Mouse (Mus musculus): Measurements from ENCODE around the gene Sgms2. TPM values are rescaled to one million over a fixed set of nuclear protein-coding genes. Genes with fewer than 3 reads are reported as not detected.

The Sgms2 gene
- polyA plus RNA-seq, 1 experiment, result 0.44 TPM

DNA sequence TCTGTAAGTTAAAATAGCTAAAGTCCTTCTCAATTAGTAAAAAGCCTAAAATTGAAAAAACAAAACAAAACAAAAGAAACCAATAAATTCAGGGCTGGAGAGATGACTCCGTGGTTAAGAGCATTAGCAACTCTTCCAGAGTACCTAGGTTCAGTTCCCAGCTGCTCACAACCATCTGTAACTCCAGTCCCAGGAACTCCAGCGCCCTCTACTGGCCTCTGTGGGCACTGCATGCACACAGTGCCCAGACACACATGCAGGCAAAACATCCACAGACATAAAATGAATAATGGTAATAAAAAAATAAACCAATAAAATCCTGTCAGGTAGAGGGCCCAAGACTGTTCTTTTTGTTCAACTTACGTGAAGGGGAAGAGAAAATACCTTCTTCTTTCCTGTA, 10.6 kb downstream of the Sgms2 start:
- Histone ChIP-seq H3K4me1 (replicated peaks; ENCODE audit: control insufficient read depth, insufficient read depth, low read length) (no peaks in the 10 kb centered on the region), H3K27ac (ENCODE audit: control insufficient read depth, insufficient read depth, low read length) (no peak overlapping the region), H3K4me3 (ENCODE audit: control insufficient read depth, insufficient read depth, low read length) (no peak overlapping the region), H3K36me3 (ENCODE audit: control insufficient read depth, insufficient read depth, low read length) (no peaks in the 10 kb centered on the region), H3K27me3 (ENCODE audit: control insufficient read depth, insufficient read depth, low read length) (no peaks in the 10 kb centered on the region)
- TF ChIP-seq POLR2A (IDR thresholded peaks at IDR 0.05; ENCODE audit: control insufficient read depth, extremely low read depth, insufficient read depth, low read length, poor library complexity) (no peak), CTCF (IDR thresholded peaks at IDR 0.05; ENCODE audit: borderline replicate concordance, control insufficient read depth, extremely low read depth, insufficient read depth, low read length, poor library complexity) (no peak)
- DNase-seq, result peak; percentile 11
- 64% methylated on average over 3 of the region's 3 CpGs for WGBS

GRCm38 (mm10) chr3:131479415-131479814, 11.8 kb downstream of the Sgms2 start:
- WGBS, result 95% methylated on average over 3 of the region's 3 CpGs
- no peak overlapping the region for H3K27ac ChIP-seq (ENCODE audit: control insufficient read depth, insufficient read depth, low read length)
- H3K27me3 ChIP-seq (ENCODE audit: control insufficient read depth, insufficient read depth, low read length), result no peaks in the 10 kb centered on the region
- H3K4me1 ChIP-seq (replicated peaks; ENCODE audit: control insufficient read depth, insufficient read depth, low read length), result no peaks in the 10 kb centered on the region; the same call in 1 of the 2 replicates
- H3K4me3 ChIP-seq (ENCODE audit: control insufficient read depth, insufficient read depth, low read length), result no peak overlapping the region
- TF ChIP-seq POLR2A (IDR thresholded peaks at IDR 0.05; ENCODE audit: control insufficient read depth, extremely low read depth, insufficient read depth, low read length, poor library complexity), result no peak
- TF ChIP-seq CTCF (IDR thresholded peaks at IDR 0.05; ENCODE audit: borderline replicate concordance, control insufficient read depth, extremely low read depth, insufficient read depth, low read length, poor library complexity), result no peak
- no peaks in the 10 kb centered on the region for H3K36me3 ChIP-seq (ENCODE audit: control insufficient read depth, insufficient read depth, low read length)
- DNase-seq, result no peak

GRCm38 (mm10) chr3:131476002-131476401, 15.2 kb downstream of the Sgms2 start:
- DNase-seq, result no peak
- no peaks in the 10 kb centered on the region for H3K27me3 ChIP-seq (ENCODE audit: control insufficient read depth, insufficient read depth, low read length)
- 93% methylated on average over 10 of the region's 10 CpGs for WGBS
- H3K4me3 ChIP-seq (ENCODE audit: control insufficient read depth, insufficient read depth, low read length), result no peak overlapping the region
- no peaks in the 10 kb centered on the region; the same call in 1 of the 2 replicates for H3K4me1 ChIP-seq (replicated peaks; ENCODE audit: control insufficient read depth, insufficient read depth, low read length)
- H3K36me3 ChIP-seq (ENCODE audit: control insufficient read depth, insufficient read depth, low read length), result no peaks in the 10 kb centered on the region
- H3K27ac ChIP-seq (ENCODE audit: control insufficient read depth, insufficient read depth, low read length), result no peak overlapping the region
- TF ChIP-seq POLR2A (IDR thresholded peaks at IDR 0.05; ENCODE audit: control insufficient read depth, extremely low read depth, insufficient read depth, low read length, poor library complexity) (no peak), CTCF (IDR thresholded peaks at IDR 0.05; ENCODE audit: borderline replicate concordance, control insufficient read depth, extremely low read depth, insufficient read depth, low read length, poor library complexity) (no peak)

DNA sequence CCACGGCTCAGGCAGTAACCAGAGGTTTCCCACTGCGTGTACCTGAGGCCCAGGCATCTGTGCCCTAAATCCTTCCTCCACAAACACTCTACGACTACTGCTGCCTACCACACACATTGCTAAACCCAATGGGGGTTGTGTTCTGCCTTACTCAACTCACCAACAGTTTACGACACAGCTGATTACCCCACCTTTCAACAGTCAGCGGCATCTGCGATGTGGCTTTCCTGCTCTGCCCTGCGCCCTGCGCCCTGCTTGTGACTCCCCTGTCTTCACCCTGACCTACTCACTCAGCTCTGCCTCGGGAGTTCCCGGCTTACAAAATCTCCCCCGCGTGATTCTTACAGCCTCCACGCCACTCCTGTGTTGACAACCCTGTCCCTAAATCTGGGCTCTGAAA, 16.7 kb downstream of the Sgms2 start:
- H3K36me3 ChIP-seq (ENCODE audit: control insufficient read depth, insufficient read depth, low read length), result no peaks in the 10 kb centered on the region
- DNase-seq, result no peak
- H3K4me1 ChIP-seq (replicated peaks; ENCODE audit: control insufficient read depth, insufficient read depth, low read length), result no peaks in the 10 kb centered on the region; the same call in 1 of the 2 replicates
- no peak overlapping the region for H3K4me3 ChIP-seq (ENCODE audit: control insufficient read depth, insufficient read depth, low read length)
- TF ChIP-seq POLR2A (IDR thresholded peaks at IDR 0.05; ENCODE audit: control insufficient read depth, extremely low read depth, insufficient read depth, low read length, poor library complexity) (no peak), CTCF (IDR thresholded peaks at IDR 0.05; ENCODE audit: borderline replicate concordance, control insufficient read depth, extremely low read depth, insufficient read depth, low read length, poor library complexity) (no peak)
- no peak overlapping the region for H3K27ac ChIP-seq (ENCODE audit: control insufficient read depth, insufficient read depth, low read length)
- WGBS, result 37% methylated on average over 13 of the region's 13 CpGs
- H3K27me3 ChIP-seq (ENCODE audit: control insufficient read depth, insufficient read depth, low read length), result no peaks in the 10 kb centered on the region

GRCm38 (mm10) chr3:131473496-131473895, 17.7 kb downstream of the Sgms2 start:
- Histone ChIP-seq H3K27me3 (ENCODE audit: control insufficient read depth, insufficient read depth, low read length) (no peaks in the 10 kb centered on the region), H3K4me3 (ENCODE audit: control insufficient read depth, insufficient read depth, low read length) (no peak overlapping the region), H3K4me1 (replicated peaks; ENCODE audit: control insufficient read depth, insufficient read depth, low read length) (no peaks in the 10 kb centered on the region; the same call in 1 of the 2 replicates), H3K27ac (ENCODE audit: control insufficient read depth, insufficient read depth, low read length) (no peak overlapping the region), H3K36me3 (ENCODE audit: control insufficient read depth, insufficient read depth, low read length) (no peaks in the 10 kb centered on the region)
- TF ChIP-seq POLR2A (IDR thresholded peaks at IDR 0.05; ENCODE audit: control insufficient read depth, extremely low read depth, insufficient read depth, low read length, poor library complexity), result no peak
- TF ChIP-seq CTCF (IDR thresholded peaks at IDR 0.05; ENCODE audit: borderline replicate concordance, control insufficient read depth, extremely low read depth, insufficient read depth, low read length, poor library complexity), result no peak
- no peak for DNase-seq
- 22% methylated on average over 1 of the region's 1 CpGs for WGBS

- no peaks in the 10 kb centered on the region for H3K36me3 ChIP-seq (ENCODE audit: control insufficient read depth, insufficient read depth, low read length)
- TF ChIP-seq POLR2A (IDR thresholded peaks at IDR 0.05; ENCODE audit: control insufficient read depth, extremely low read depth, insufficient read depth, low read length, poor library complexity) (no peak), CTCF (IDR thresholded peaks at IDR 0.05; ENCODE audit: borderline replicate concordance, control insufficient read depth, extremely low read depth, insufficient read depth, low read length, poor library complexity) (no peak)
- no peak overlapping the region for H3K4me3 ChIP-seq (ENCODE audit: control insufficient read depth, insufficient read depth, low read length)
- no peaks in the 10 kb centered on the region for H3K27me3 ChIP-seq (ENCODE audit: control insufficient read depth, insufficient read depth, low read length)
- H3K27ac ChIP-seq (ENCODE audit: control insufficient read depth, insufficient read depth, low read length), result no peak overlapping the region
- no peaks in the 10 kb centered on the region; the same call in 1 of the 2 replicates for H3K4me1 ChIP-seq (replicated peaks; ENCODE audit: control insufficient read depth, insufficient read depth, low read length)
- DNase-seq, result no peak
- WGBS, result 91% methylated on average over 6 of the region's 6 CpGs
Measured at GRCm38 (mm10) chr3:131471836-131472235, 19.4 kb downstream of the Sgms2 start.

DNA sequence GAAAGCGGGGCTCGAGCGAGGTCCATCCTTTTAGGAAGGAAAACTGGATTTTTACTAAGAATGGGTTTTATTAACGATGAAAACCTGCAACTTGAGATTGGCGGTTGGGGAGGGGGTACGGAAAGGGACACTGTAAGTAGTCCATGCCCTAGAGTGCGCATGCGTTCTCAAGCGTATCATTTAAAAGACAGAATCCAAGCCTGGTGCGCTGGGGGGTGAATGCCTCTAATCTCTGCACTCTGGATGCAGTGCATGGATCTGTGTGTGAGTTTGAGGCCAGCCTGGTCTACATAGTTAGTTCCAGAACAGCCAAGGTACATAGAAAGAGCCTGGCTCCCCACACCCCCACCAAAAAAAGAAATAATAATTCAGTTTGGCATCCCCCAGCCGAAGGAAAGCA, 19.8 kb downstream of the Sgms2 start:
- no peak overlapping the region for H3K27ac ChIP-seq (ENCODE audit: control insufficient read depth, insufficient read depth, low read length)
- no peak overlapping the region for H3K4me3 ChIP-seq (ENCODE audit: control insufficient read depth, insufficient read depth, low read length)
- H3K27me3 ChIP-seq (ENCODE audit: control insufficient read depth, insufficient read depth, low read length), result no peaks in the 10 kb centered on the region
- DNase-seq, result no peak
- no peaks in the 10 kb centered on the region; the same call in 1 of the 2 replicates for H3K4me1 ChIP-seq (replicated peaks; ENCODE audit: control insufficient read depth, insufficient read depth, low read length)
- no peaks in the 10 kb centered on the region for H3K36me3 ChIP-seq (ENCODE audit: control insufficient read depth, insufficient read depth, low read length)
- TF ChIP-seq CTCF (IDR thresholded peaks at IDR 0.05; ENCODE audit: borderline replicate concordance, control insufficient read depth, extremely low read depth, insufficient read depth, low read length, poor library complexity) (no peak), POLR2A (IDR thresholded peaks at IDR 0.05; ENCODE audit: control insufficient read depth, extremely low read depth, insufficient read depth, low read length, poor library complexity) (no peak)
- 92% methylated on average over 11 of the region's 11 CpGs for WGBS
